In the genomic region with DNA sequence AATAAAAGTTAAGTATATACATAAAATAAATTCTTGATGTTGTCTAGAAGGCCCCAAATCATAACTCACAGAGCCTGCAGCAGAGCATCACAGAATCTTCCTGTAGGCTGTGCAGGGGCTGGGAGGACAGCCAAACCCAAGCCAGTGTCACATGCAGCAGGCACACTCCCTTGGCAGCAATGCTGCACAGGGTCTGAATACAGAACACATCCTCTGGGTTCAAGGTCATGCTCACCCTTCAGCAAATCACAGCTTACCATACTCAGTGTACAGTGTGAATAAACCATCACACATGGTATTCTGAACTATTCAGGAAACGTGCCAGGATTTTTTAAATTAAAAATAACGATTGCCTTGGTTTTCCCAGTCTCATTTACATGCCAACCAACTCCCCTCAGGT, we compare ENCODE assay signal across 8 mouse cellular contexts. TPM values are rescaled to one million over a fixed set of nuclear protein-coding genes. Genes with fewer than 3 reads are reported as not detected.
DNase-seq lines count a peak whose midpoint lies in the region; ATAC-seq and TF ChIP-seq lines count a peak whose summit lies in the region.

No protein-coding gene starts in this region.

- ATAC-seq in lung, embryonic 16.5 days (ENCODE audit: low read depth) = peak; percentile 81
- ATAC-seq in kidney, embryonic 16.5 days (ENCODE audit: low FRiP score, low TSS enrichment) = no peak
- 0 out of 2 replicates have a peak, but pooled peaks have one; percentile 34 for ATAC-seq in neural tube, embryonic 14.5 days (ENCODE audit: low read depth)

- H3K27me3 ChIP-seq in lung, embryonic 16.5 days (ENCODE audit: control insufficient read depth, insufficient read depth, low read depth, low read length) = no peaks in the 10 kb centered on the region
- H3K27me3 ChIP-seq in heart, embryonic 10.5 days (ENCODE audit: insufficient read depth, poor library complexity, severe bottlenecking) = no peaks in the 10 kb centered on the region
- H3K27me3 ChIP-seq in kidney, embryonic 16.5 days (ENCODE audit: insufficient read depth, low read length) = no peaks in the 10 kb centered on the region
- no peaks in the 10 kb centered on the region for H3K27me3 ChIP-seq in neural tube, embryonic 14.5 days (ENCODE audit: control insufficient read depth, insufficient read depth, low read length)

- H3K4me1 ChIP-seq in lung, embryonic 16.5 days (replicated peaks; ENCODE audit: control insufficient read depth, insufficient read depth, low read length) = peaks cover 20% of the 10 kb centered on the region
- peaks cover 13% of the 10 kb centered on the region for H3K4me1 ChIP-seq in lung, adult 2 months (ENCODE audit: control insufficient read depth, insufficient read depth, low read length)
- peaks cover 20% of the 10 kb centered on the region for H3K4me1 ChIP-seq in cortical plate, adult 2 months (ENCODE audit: control insufficient read depth, insufficient read depth, low read length)
- H3K4me1 ChIP-seq in heart, embryonic 10.5 days = peaks cover 64% of the 10 kb centered on the region
- H3K4me1 ChIP-seq in kidney, embryonic 16.5 days (ENCODE audit: insufficient read depth, low read length) = peaks cover 33% of the 10 kb centered on the region
- peaks cover 5% of the 10 kb centered on the region; the same call in 1 of the 2 replicates for H3K4me1 ChIP-seq in neural tube, embryonic 14.5 days (ENCODE audit: control insufficient read depth, insufficient read depth, low read length)

- no peaks in the 10 kb centered on the region for H3K36me3 ChIP-seq in lung, embryonic 16.5 days (ENCODE audit: control insufficient read depth, insufficient read depth, low read length)
- H3K36me3 ChIP-seq in heart, embryonic 10.5 days = no peaks in the 10 kb centered on the region
- no peaks in the 10 kb centered on the region for H3K36me3 ChIP-seq in kidney, embryonic 16.5 days (ENCODE audit: insufficient read depth, low read length)
- no peaks in the 10 kb centered on the region for H3K36me3 ChIP-seq in neural tube, embryonic 14.5 days (ENCODE audit: control insufficient read depth, insufficient read depth, low read length)

- no peak for DNase-seq in lung, adult 2 months
- DNase-seq in heart, embryonic 10.5 days (ENCODE audit: low spot score) = no peak
- DNase-seq in frontal cortex, postnatal 14 days (ENCODE audit: low spot score in 2 of 2) = no peak
- DNase-seq in yolk sac, embryonic 10.5 days (ENCODE audit: low spot score) = no peak

- TF ChIP-seq CTCF in lung, adult 2 months (IDR thresholded peaks at IDR 0.05; ENCODE audit: insufficient read depth, low read length) = no peak
- no peak for TF ChIP-seq CTCF in cortical plate, adult 2 months (IDR thresholded peaks at IDR 0.05; ENCODE audit: extremely low read depth, insufficient read depth, low read length)

- no peaks in the 10 kb centered on the region for H3K9me3 ChIP-seq in lung, embryonic 16.5 days (ENCODE audit: control insufficient read depth, low read length)
- H3K9me3 ChIP-seq in heart, embryonic 10.5 days = no peaks in the 10 kb centered on the region
- no peaks in the 10 kb centered on the region for H3K9me3 ChIP-seq in kidney, embryonic 16.5 days (ENCODE audit: low read length)
- no peaks in the 10 kb centered on the region for H3K9me3 ChIP-seq in neural tube, embryonic 14.5 days (ENCODE audit: control insufficient read depth, low read length)

- 28% methylated on average over 2 of the region's 2 CpGs for WGBS in lung, embryonic 16.5 days
- 32% methylated on average over 2 of the region's 2 CpGs for WGBS in lung, adult 2 months
- WGBS in heart, embryonic 10.5 days = 67% methylated on average over 2 of the region's 2 CpGs
- whole genome bisulfite sequencing in kidney, embryonic 16.5 days = 36% methylated on average over 2 of the region's 2 CpGs
- 63% methylated on average over 2 of the region's 2 CpGs for WGBS in neural tube, embryonic 14.5 days

- no peak for TF ChIP-seq POLR2A in lung, adult 2 months (IDR thresholded peaks at IDR 0.05; ENCODE audit: borderline replicate concordance, extremely low read depth, low read depth, low read length)
- no peak for TF ChIP-seq POLR2A in cortical plate, adult 2 months (IDR thresholded peaks at IDR 0.05; ENCODE audit: extremely low read depth, insufficient read depth, low read length)

- H3K4me2 ChIP-seq in lung, embryonic 16.5 days (ENCODE audit: low read depth, low read length) = no peak overlapping the region
- no peak overlapping the region for H3K4me2 ChIP-seq in kidney, embryonic 16.5 days (replicated peaks; ENCODE audit: low read depth, low read length)
- no peak overlapping the region for H3K4me2 ChIP-seq in neural tube, embryonic 14.5 days (ENCODE audit: low read depth, low read length)

- no peak overlapping the region; the same call in none of the 2 replicates for H3K27ac ChIP-seq in lung, embryonic 16.5 days (ENCODE audit: low read length)
- H3K27ac ChIP-seq in cortical plate, adult 2 months (ENCODE audit: insufficient read depth, low read length) = 0 out of 2 replicates have a peak overlapping the region, but pooled peaks have one; percentile 58
- H3K27ac ChIP-seq in heart, embryonic 10.5 days = peak overlapping the region; percentile 76
- H3K27ac ChIP-seq in kidney, embryonic 16.5 days (ENCODE audit: low read length) = peak overlapping the region; percentile 58
- H3K27ac ChIP-seq in neural tube, embryonic 14.5 days (ENCODE audit: low read depth, low read length) = no peak overlapping the region

- H3K9ac ChIP-seq in lung, embryonic 16.5 days (ENCODE audit: low read length) = no peak overlapping the region
- no peak overlapping the region for H3K9ac ChIP-seq in kidney, embryonic 16.5 days (replicated peaks; ENCODE audit: low read length)
- no peak overlapping the region for H3K9ac ChIP-seq in neural tube, embryonic 14.5 days (replicated peaks; ENCODE audit: low read depth, low read length)

- no peak overlapping the region for H3K4me3 ChIP-seq in lung, embryonic 16.5 days (ENCODE audit: low read length)
- no peak overlapping the region for H3K4me3 ChIP-seq in lung, adult 2 months (replicated peaks; ENCODE audit: extremely low read depth, low read depth, low read length)
- no peak overlapping the region for H3K4me3 ChIP-seq in cortical plate, adult 2 months (ENCODE audit: insufficient read depth, low read length)
- no peak overlapping the region for H3K4me3 ChIP-seq in heart, embryonic 10.5 days
- H3K4me3 ChIP-seq in kidney, embryonic 16.5 days (ENCODE audit: low read length) = no peak overlapping the region
- no peak overlapping the region for H3K4me3 ChIP-seq in neural tube, embryonic 14.5 days (ENCODE audit: low read depth, low read length)

RNA-seq across cellular contexts. Expression of gene Rbfox2, which starts 52.7 kb away (rescaled TPM):
- 39.1 and 41.9 TPM in 2 replicates for polyA plus RNA-seq in lung, embryonic 16.5 days (2015; fragmentation: Nextera tagmentation; extraction: Ambion mirVana)
- polyA plus RNA-seq in lung, adult 2 months (2012; rRNA removed) = 65.0 and 72.0 TPM in 2 replicates
- 193 and 203 TPM in 2 replicates for polyA plus RNA-seq in cortical plate, adult 2 months (2012; rRNA removed)
- polyA plus RNA-seq in heart, embryonic 10.5 days (2016; fragmentation: Nextera tagmentation; extraction: Ambion mirVana) = 76.2 and 96.5 TPM in 2 replicates
- polyA plus RNA-seq in kidney, embryonic 16.5 days (2015; fragmentation: Nextera tagmentation; extraction: Ambion mirVana) = 49.1 and 50.2 TPM in 2 replicates
- polyA plus RNA-seq in neural tube, embryonic 14.5 days (2014; fragmentation: Nextera tagmentation; extraction: Ambion mirVana) = 159 and 208 TPM in 2 replicates

Comparison
In these comparisons a context has a peak if more than half of its experiments do, and no peak if none do; other contexts are left out.
1. H3K27ac ChIP-seq: peak in cortical plate, adult 2 months (single experiment), heart, embryonic 10.5 days (single experiment) and kidney, embryonic 16.5 days (single experiment); none in lung, embryonic 16.5 days (single experiment) and neural tube, embryonic 14.5 days (single experiment).